Mouse (Mus musculus) layer of hippocampus, adult 9-10 months (tissue): Measurements from ENCODE around the gene Galnt2.

ENCODE experiments used
- DNase-seq: peaks from one replicate; pipeline ENCODE4 v3.0.0; 2022; ENCODE audit warnings: low spot score

Gene Galnt2

GRCm38 (mm10) chr8:124235536-124235935 lies 4.3 kb downstream of the Galnt2 start:
- no peak for DNase-seq

- DNase-seq: no peak
Observed at GRCm38 (mm10) chr8:124239350-124239749, 8.2 kb downstream of the Galnt2 start.

- DNase-seq: no peak
Observed at GRCm38 (mm10) chr8:124240932-124241331, 9.7 kb downstream of the Galnt2 start.

DNA sequence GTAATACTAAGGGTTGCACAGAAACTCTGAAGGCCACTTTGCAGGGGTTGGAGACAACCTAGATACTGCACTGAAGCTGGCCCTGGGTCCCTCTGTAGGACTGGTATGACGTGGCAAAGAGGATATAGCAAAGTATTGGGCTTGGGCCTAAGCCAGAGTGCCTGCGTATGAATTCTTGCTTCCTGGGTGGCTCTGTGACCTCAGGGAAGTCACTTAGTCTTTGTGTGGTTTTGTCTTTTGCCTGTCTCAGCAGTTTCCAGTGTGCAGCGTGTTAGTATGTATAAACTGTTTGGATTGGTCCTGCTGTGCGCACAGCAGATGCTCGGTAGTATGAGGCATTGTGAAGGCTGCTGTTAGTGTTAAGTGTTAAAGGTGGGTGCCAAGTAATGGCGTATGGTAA lies 11.0 kb downstream of the Galnt2 start:
- DNase-seq: no peak

DNA sequence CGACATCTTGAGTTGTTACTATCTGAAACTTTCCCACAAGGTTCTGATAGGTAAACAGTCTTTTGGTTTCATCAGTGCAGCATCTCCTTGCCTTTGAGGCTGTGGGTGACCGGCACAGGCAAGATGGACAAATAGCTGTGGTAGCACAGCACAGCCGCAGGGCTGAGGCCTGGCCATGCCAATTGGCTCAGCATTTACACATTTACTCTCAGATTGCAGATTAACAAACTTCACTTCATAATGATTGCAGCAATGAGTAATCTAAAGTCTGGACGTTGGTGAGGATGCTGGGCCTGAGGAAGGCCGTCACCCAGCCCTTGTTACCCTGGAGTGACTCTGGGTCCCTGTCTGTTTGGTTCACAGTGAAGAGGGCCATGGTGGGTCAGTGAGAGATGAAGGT lies 11.7 kb downstream of the Galnt2 start:
- DNase-seq: no peak

DNA sequence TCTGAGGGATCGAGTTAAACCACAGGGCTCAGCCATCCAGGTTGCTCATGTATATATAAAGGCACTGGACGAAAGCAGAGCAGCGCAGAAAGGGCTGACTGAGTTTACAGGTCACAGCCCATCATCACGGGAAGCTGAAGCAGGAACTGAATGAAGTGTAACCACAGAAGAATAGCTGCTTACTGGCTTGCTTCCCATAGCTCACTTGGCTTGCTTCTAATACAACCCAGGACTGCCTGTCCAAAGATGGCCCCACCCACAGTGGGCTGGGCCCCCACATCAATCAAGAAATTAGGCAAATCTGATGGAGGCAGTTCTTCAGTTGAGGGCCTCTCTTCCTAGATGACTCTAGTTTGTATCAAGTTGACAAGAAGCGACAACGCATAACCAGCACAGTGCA lies 16.4 kb downstream of the Galnt2 start:
- no peak for DNase-seq

GRCm38 (mm10) chr8:124248688-124249087 lies 17.5 kb downstream of the Galnt2 start:
- DNase-seq: no peak

GRCm38 (mm10) chr8:124250255-124250654 lies 19.1 kb downstream of the Galnt2 start:
- no peak for DNase-seq

GRCm38 (mm10) chr8:124250785-124251184 lies 19.6 kb downstream of the Galnt2 start:
- DNase-seq: no peak

DNA sequence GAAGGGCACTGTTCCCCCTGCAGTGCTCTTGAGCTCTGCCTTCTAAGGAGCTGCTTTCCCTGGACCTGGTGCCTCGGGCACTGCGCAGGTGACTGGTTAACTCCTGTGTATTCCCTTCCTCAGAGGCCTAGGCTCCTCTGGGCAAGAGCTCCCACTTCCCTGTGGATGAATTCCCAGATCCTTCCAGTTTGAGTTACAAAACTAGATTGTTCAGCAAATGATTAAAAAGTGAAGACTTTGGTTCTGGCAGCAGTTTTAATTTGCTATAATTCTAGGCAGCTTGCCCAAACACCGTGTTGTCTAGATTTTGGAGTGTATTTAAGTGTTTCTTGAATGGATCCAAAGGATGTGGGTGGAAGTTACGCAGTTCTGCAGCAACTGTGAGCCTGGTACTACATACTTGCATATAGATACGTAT lies 21.4 kb downstream of the Galnt2 start:
- peak; percentile 56 for DNase-seq

DNA sequence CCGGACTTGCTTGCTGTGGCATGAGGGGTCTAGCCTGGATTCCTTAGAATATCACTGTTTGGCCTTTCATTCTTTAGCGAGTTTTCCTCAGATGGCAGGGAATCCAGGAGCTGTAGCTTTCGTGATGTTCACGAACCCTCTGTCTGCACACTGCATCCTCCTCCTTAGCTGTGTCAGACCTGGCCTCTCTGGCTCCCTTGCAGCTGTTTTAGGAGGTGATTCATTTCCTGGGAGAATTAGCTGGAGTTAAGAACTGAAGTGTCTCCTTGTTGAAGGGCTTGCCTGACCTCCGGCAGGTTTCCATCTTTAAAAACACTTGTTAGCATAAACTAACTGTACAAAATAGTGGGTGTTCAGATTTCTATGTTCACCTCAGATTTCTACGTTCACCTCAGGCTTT lies 22.7 kb downstream of the Galnt2 start:
- no peak for DNase-seq

- no peak for DNase-seq
Observed at GRCm38 (mm10) chr8:124256841-124257240, 25.6 kb downstream of the Galnt2 start.

GRCm38 (mm10) chr8:124257363-124257762 lies 26.2 kb downstream of the Galnt2 start:
- DNase-seq: no peak

GRCm38 (mm10) chr8:124259146-124259545 lies 28.0 kb downstream of the Galnt2 start:
- DNase-seq: no peak

GRCm38 (mm10) chr8:124259925-124260324 lies 28.7 kb downstream of the Galnt2 start:
- DNase-seq: no peak

DNA sequence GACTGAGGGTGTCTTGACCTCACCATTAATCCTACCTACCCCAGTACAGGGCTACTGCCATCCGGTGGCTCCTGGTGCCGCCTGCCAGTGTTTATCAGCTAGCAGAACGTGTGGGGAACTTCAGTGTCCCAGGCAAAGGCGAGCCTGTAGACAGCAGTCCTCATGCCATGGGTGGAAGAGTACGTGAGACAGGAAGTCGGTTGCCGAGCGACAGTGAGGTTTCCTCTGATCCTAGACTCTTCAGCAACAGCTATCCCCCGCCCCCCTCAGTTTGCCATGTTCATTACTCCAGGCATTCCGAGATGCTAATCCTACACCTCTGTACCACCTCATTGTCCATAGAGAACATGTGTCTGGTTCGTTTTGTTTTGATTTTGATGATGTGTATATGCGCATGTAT lies 29.2 kb downstream of the Galnt2 start:
- DNase-seq: no peak

- DNase-seq: no peak
Observed at GRCm38 (mm10) chr8:124263058-124263457, 31.9 kb downstream of the Galnt2 start.

GRCm38 (mm10) chr8:124264032-124264431 lies 32.8 kb downstream of the Galnt2 start:
- DNase-seq: no peak

DNA sequence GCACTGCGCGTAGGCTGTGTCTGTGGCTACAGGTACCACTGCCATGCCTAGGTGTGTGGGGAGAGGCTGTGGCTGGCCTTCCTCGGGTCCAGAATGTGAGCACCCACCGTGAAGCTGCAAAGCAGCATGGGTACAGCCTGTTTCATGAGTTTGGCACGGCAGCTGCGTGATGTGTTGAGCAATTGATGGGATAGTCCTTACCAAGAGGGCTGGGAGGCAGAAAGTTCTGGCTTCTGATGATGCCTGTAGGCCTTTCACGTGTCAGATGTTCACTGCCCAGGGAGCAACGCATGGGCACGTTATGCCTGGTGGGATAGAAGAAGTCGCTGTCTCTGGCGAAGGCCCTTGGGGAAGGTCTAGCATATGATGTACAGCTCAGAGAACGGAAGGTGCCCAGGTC lies 33.5 kb downstream of the Galnt2 start:
- no peak for DNase-seq

DNA sequence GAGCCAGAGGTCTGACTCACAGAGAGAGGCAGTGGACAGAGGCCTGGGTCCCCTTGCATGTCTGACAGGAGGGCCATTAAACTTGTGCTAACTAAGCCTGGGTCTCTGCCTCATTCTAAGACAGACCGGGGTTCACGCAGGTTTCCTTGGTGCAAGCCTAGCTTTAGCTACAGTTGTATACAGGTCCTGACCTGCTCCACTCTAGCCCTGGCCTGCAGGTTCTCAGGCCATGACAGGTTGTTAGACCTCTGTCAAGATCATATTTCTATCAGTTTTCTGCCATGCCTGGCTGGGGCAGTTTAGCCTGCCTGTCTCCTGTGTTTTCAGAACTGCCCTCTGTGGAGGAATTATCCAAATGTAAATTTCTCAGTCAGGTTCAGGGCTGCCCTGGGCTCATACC lies 33.9 kb downstream of the Galnt2 start:
- no peak for DNase-seq

DNA sequence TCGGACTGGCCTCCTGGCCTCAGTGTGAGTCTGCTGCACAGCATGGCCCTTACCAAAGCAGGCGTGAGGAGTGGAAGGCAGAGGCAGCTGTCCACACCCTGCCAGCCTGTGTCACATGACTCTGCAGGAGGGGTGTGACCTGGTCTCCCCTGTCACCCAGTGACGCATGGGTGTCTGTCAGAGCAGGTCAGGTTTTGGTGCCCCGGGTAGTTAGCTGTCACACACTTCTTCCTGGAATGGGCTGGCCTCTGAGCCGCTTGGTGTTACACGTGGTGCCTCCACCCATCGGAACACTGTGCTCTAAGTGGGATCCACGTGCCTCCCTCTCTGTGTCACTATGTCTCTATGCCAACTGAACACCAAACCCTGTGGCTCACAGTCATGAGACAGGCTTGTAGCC lies 34.6 kb downstream of the Galnt2 start:
- DNase-seq: no peak

DNA sequence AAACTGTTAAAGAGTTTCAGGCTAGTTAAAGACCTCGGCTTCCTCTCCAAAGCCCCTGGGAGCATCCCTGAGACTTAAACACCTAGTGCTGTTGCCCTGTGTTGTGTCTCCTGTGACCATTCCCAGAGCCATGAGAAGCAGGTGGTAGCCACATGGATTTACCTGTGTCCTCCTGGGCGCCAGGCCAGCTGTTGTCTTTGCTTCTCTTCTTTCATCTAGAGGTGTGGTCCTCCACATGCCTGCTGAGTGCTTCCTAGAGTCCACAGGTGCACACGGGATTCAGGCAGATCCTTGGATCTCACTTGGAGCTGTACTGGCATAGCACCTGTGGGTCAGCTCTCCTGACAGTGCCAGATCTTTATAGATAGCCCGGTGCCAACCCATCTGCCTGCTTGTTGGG lies 36.0 kb downstream of the Galnt2 start:
- DNase-seq: no peak

DNA sequence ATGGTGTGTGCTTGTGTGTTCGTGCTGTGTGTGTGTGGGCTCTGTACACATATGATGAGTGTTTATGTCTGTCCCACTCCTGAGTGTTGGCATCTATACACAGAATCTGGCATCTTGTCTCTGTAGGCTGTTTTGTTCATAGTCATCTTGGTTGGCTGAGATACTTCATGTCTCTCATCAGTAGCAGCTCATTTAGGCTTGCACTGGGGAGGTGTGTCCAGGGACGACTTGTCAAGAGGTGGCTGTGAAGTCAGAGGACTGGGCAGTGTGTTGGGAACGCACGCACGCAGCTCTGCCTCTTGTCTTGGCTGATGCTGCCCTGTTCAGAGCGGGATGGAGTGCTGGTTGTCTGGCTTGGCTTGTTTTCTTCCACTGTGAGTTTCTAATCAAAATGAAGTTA lies 39.3 kb downstream of the Galnt2 start:
- DNase-seq: no peak

DNA sequence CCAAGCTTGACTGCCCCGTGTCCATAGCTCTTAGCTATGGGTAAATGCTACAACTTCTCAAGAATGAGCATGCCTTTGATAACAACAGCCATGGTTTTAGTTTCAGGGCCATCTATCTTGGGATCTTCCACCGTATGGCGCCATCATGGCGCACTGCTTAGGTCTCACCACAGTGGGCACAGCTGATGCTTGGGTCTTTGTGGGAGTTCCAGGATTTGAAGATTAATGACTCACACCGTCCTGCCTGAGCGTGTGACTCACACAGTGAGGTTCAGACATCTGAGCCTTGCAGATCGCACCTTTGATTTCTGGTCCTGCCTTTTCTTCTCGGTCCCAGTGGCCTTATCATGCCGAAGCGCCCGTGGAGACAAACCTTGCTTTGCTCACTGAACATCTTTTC lies 39.7 kb downstream of the Galnt2 start:
- no peak for DNase-seq

GRCm38 (mm10) chr8:124271518-124271917 lies 40.3 kb downstream of the Galnt2 start:
- DNase-seq: no peak
